Mouse (Mus musculus) thymus, postnatal 36 days (tissue): ENCODE data around the gene E2f1.
A peak's percentile ranks its signal among the peaks of the same experiment; 100 is the strongest.

ENCODE experiments used
- DNase-seq, 2 experiments: peaks; one replicate each; pipeline ENCODE4 v3.0.0; 2022; ENCODE audit warnings: mixed read lengths in 2 of 2

E2f1 gene

GRCm38 (mm10) chr2:154569836-154570286, at the start of gene E2f1:
Gene E2f1 (minus strand): TSS chr2:154569892.
- DNase-seq: peak; percentile 93 to 96

GRCm38 (mm10) chr2:154617061-154617460, 47.4 kb upstream of the E2f1 start:
- peak; percentile 60 to 80 for DNase-seq

- DNase-seq: peak; percentile 33 to 53
Measured at GRCm38 (mm10) chr2:154615674-154616073, 46.0 kb upstream of the E2f1 start.

GRCm38 (mm10) chr2:154614841-154615576, 45.3 kb upstream of the E2f1 start:
- no peak for DNase-seq

- DNase-seq: peak; percentile 90 to 94
Measured at GRCm38 (mm10) chr2:154613118-154614115, 43.7 kb upstream of the E2f1 start, which contains the start of the genes Zfp341 and 4930519P11Rik. Gene Zfp341 (plus strand): TSS chr2:154613297. Gene 4930519P11Rik (minus strand): TSS chr2:154613437.

- DNase-seq: no peak
Measured at GRCm38 (mm10) chr2:154609050-154609767, 39.5 kb upstream of the E2f1 start.

- DNase-seq: no peak
Measured at GRCm38 (mm10) chr2:154606965-154607364, 37.3 kb upstream of the E2f1 start.

- peak; percentile 47 to 73 for DNase-seq
Measured at GRCm38 (mm10) chr2:154604156-154604555, 34.5 kb upstream of the E2f1 start.

GRCm38 (mm10) chr2:154603638-154604153, 34.0 kb upstream of the E2f1 start, which contains the start of gene Pxmp4:
Gene Pxmp4 (minus strand): TSS chr2:154603708.
- DNase-seq: peak; percentile 97 to 98

- DNase-seq: no peak
Measured at GRCm38 (mm10) chr2:154603007-154603637, 33.4 kb upstream of the E2f1 start.

- no peak for DNase-seq
Measured at GRCm38 (mm10) chr2:154601324-154601723, 31.6 kb upstream of the E2f1 start.

- DNase-seq: no peak
Measured at GRCm38 (mm10) chr2:154600586-154600985, 30.9 kb upstream of the E2f1 start.

- no peak for DNase-seq
Measured at GRCm38 (mm10) chr2:154597399-154597798, 27.7 kb upstream of the E2f1 start.

GRCm38 (mm10) chr2:154595775-154596174, 26.1 kb upstream of the E2f1 start:
- DNase-seq: no peak

- DNase-seq: peak; percentile 48 to 53
Measured at GRCm38 (mm10) chr2:154593025-154593424, 23.3 kb upstream of the E2f1 start.

- DNase-seq: no peak
Measured at GRCm38 (mm10) chr2:154591239-154591638, 21.5 kb upstream of the E2f1 start.

- DNase-seq: no peak
Measured at GRCm38 (mm10) chr2:154589051-154589450, 19.4 kb upstream of the E2f1 start.

- peak; percentile 64 to 67 for DNase-seq
Measured at GRCm38 (mm10) chr2:154586405-154586804, 16.7 kb upstream of the E2f1 start.

GRCm38 (mm10) chr2:154584931-154585601, 15.4 kb upstream of the E2f1 start:
- DNase-seq: no peak

- no peak for DNase-seq
Measured at GRCm38 (mm10) chr2:154583906-154584872, 14.5 kb upstream of the E2f1 start.
